In genomic region chr6:146724581-146725383, GRCm38 (mm10) we compare ENCODE assay signal across 8 mouse cellular contexts. TPM values are rescaled to one million over a fixed set of nuclear protein-coding genes. Genes with fewer than 3 reads are reported as not detected.
DNase-seq lines count a peak whose midpoint lies in the region; ATAC-seq and TF ChIP-seq lines count a peak whose summit lies in the region.

Gene Stk38l (plus strand): TSS chr6:146724995.

- H3K9ac ChIP-seq in hindbrain, postnatal 0 days (replicated peaks; ENCODE audit: low read length): peak within 1 kb of the TSS; percentile 76

- H3K27ac ChIP-seq in hindbrain, postnatal 0 days: peak within 1 kb of the TSS; percentile 85
- peak within 1 kb of the TSS; percentile 80 for H3K27ac ChIP-seq in left cerebral cortex, adult 2 months

- 2% methylated on average over 61 of the region's 87 CpGs for WGBS in hindbrain, postnatal 0 days

- peak; percentile 98 for ATAC-seq in hindbrain, postnatal 0 days
- peak; percentile 89 for ATAC-seq in megakaryocyte, adult 5-6 weeks (ENCODE audit: poor library complexity, severe bottlenecking)

- intact Hi-C loops in left cerebral cortex, adult 2 months (cut with DNase I): loop anchor here (5.0 kb wide), 2 partner anchors 38 to 62 kb away; no protein-coding TSS in a partner anchor

- H3K4me3 ChIP-seq in hindbrain, postnatal 0 days (ENCODE audit: low read length): peak within 1 kb of the TSS; percentile 81
- H3K4me3 ChIP-seq in left cerebral cortex, adult 2 months: peak within 1 kb of the TSS; percentile 88

- no peaks in the 10 kb centered on the region for H3K9me3 ChIP-seq in hindbrain, postnatal 0 days (ENCODE audit: low read length)

- H3K4me2 ChIP-seq in hindbrain, postnatal 0 days (ENCODE audit: low read depth, low read length): peak within 1 kb of the TSS; percentile 74

- DNase-seq in T-cell, adult 2 months (ENCODE audit: low spot score): peak; percentile 94
- peak; percentile 94 to 96 for DNase-seq in cerebellum, postnatal 36 days
- peak; percentile 93 for DNase-seq in gastrocnemius, adult 18-20 months (ENCODE audit: low spot score)
- peak; percentile 99 for DNase-seq in hindbrain, postnatal 0 days (ENCODE audit: low spot score)
- DNase-seq in left cerebral cortex, adult 2 months (ENCODE audit: extremely low spot score in 1 of 2, low spot score in 2 of 2): peak; percentile 93 to 94
- peak; percentile 93 to 94 for DNase-seq in right cerebral cortex, adult 2 months (ENCODE audit: low spot score in 2 of 2)
- DNase-seq in urinary bladder, postnatal 14 days (ENCODE audit: low spot score): peak; percentile 95

- no peak for TF ChIP-seq CTCF in hindbrain, postnatal 0 days (IDR thresholded peaks at IDR 0.05; ENCODE audit: low read depth)
- TF ChIP-seq CTCF in left cerebral cortex, adult 2 months (IDR thresholded peaks at IDR 0.05): no peak; the same call in none of the 2 replicates

- no peaks in the 10 kb centered on the region for H3K36me3 ChIP-seq in hindbrain, postnatal 0 days (ENCODE audit: insufficient read depth, low read length)

- peaks cover 6% of the 10 kb centered on the region; the same call in 1 of the 2 replicates for H3K4me1 ChIP-seq in hindbrain, postnatal 0 days (ENCODE audit: insufficient read depth, low read length)

- H3K27me3 ChIP-seq in hindbrain, postnatal 0 days (ENCODE audit: insufficient read depth, low read length): no peaks in the 10 kb centered on the region

RNA-seq across cellular contexts. Expression of gene Stk38l, which starts in this region (rescaled TPM):
- 10 to 100 TPM in 1 of 2 experiments, 1 to 10 TPM in 1; 8.7 to 10.1 TPM for total RNA-seq in gastrocnemius, adult 18-20 months (2021)
- 4.5 and 5.0 TPM in 2 replicates for total RNA-seq in hindbrain, postnatal 0 days (2014; rRNA removed)
- 12.3 and 14.4 TPM in 2 replicates for polyA plus RNA-seq in hindbrain, postnatal 0 days (2015; fragmentation: Nextera tagmentation; extraction: Ambion mirVana)
- total RNA-seq in left cerebral cortex, adult 2 months (2021): 10 to 100 TPM; 25.7 to 26.3 TPM
- total RNA-seq in megakaryocyte, adult 5-6 weeks (2015): 2.2 and 5.0 TPM in 2 replicates
- total RNA-seq in megakaryocyte, adult 5-6 weeks (2017): 2.8 and 3.7 TPM in 2 replicates

Comparison
In these comparisons a context has a peak if more than half of its experiments do, and no peak if none do; other contexts are left out.
1. Peak in every context shown above with its lines: DNase-seq, ATAC-seq, H3K4me3 ChIP-seq and H3K27ac ChIP-seq.